Mouse (Mus musculus): ENCODE results near the gene Gm17349.

GRCm38 (mm10) chr15:99653291-99653690 lies 52.0 kb downstream of the Gm17349 start:
- TF ChIP-seq CTCF (IDR thresholded peaks at IDR 0.05; ENCODE audit: low read depth) (peak; percentile 42; the same call in 1 of the 2 replicates), EP300 (IDR thresholded peaks at IDR 0.05; ENCODE audit: low read depth) (no peak)
